Mouse (Mus musculus): ENCODE measurements around the gene Flt1. TPM values are rescaled to one million over a fixed set of nuclear protein-coding genes. Genes with fewer than 3 reads are reported as not detected.
"Not testable (repeated sequence)": the region's sequence is repeated elsewhere in the genome, so short reads cannot be mapped to it uniquely, and the experiment has no call there.

Gene Flt1
- polyA plus RNA-seq, 1 experiment from 2014 or later, result 11.2 TPM

- H3K9ac ChIP-seq (ENCODE audit: low read length), result no peak overlapping the region
- H3K9me3 ChIP-seq (ENCODE audit: control insufficient read depth, low read length), result no peaks in the 10 kb centered on the region
- WGBS, result 91% methylated on average over 7 of the region's 7 CpGs
- no peak overlapping the region for H3K4me3 ChIP-seq (ENCODE audit: low read depth, low read length)
- no peak overlapping the region for H3K27ac ChIP-seq (ENCODE audit: low read depth, low read length)
- peaks cover 4% of the 10 kb centered on the region; the same call in 1 of the 2 replicates for H3K4me1 ChIP-seq (ENCODE audit: control insufficient read depth, insufficient read depth, low read length)
- no peaks in the 10 kb centered on the region for H3K36me3 ChIP-seq (ENCODE audit: control insufficient read depth, insufficient read depth, low read length)
- no peak overlapping the region for H3K4me2 ChIP-seq
- ATAC-seq (ENCODE audit: low FRiP score) (no peak), DNase-seq (ENCODE audit: low spot score, missing footprints) (no peak)
- no peaks in the 10 kb centered on the region for H3K27me3 ChIP-seq (ENCODE audit: control insufficient read depth, insufficient read depth, low read length)
These were observed 160.4 kb downstream of the Flt1 start for GRCm38 (mm10) chr5:147565444-147565843.

GRCm38 (mm10) chr5:147564140-147564590 lies 161.6 kb downstream of the Flt1 start:
- peaks cover 4% of the 10 kb centered on the region; the same call in 1 of the 2 replicates for H3K4me1 ChIP-seq (ENCODE audit: control insufficient read depth, insufficient read depth, low read length)
- H3K27ac ChIP-seq (ENCODE audit: low read depth, low read length), result no peak overlapping the region
- no peak overlapping the region for H3K9ac ChIP-seq (ENCODE audit: low read length)
- DNase-seq (ENCODE audit: low spot score, missing footprints) (peak; percentile 75), ATAC-seq (ENCODE audit: low FRiP score) (peak; percentile 48; the same call in 1 of the 2 replicates)
- no peaks in the 10 kb centered on the region for H3K27me3 ChIP-seq (ENCODE audit: control insufficient read depth, insufficient read depth, low read length)
- WGBS, result 23% methylated on average over 16 of the region's 16 CpGs
- H3K4me3 ChIP-seq (ENCODE audit: low read depth, low read length), result no peak overlapping the region
- no peak overlapping the region for H3K4me2 ChIP-seq
- H3K9me3 ChIP-seq (ENCODE audit: control insufficient read depth, low read length), result no peaks in the 10 kb centered on the region
- H3K36me3 ChIP-seq (ENCODE audit: control insufficient read depth, insufficient read depth, low read length), result no peaks in the 10 kb centered on the region

GRCm38 (mm10) chr5:147563511-147564139 lies 162.2 kb downstream of the Flt1 start:
- no peaks in the 10 kb centered on the region for H3K36me3 ChIP-seq (ENCODE audit: control insufficient read depth, insufficient read depth, low read length)
- no peak overlapping the region for H3K4me3 ChIP-seq (ENCODE audit: low read depth, low read length)
- no peak overlapping the region for H3K9ac ChIP-seq (ENCODE audit: low read length)
- H3K9me3 ChIP-seq (ENCODE audit: control insufficient read depth, low read length), result no peaks in the 10 kb centered on the region
- H3K4me2 ChIP-seq, result no peak overlapping the region
- WGBS, result 44% methylated on average over 18 of the region's 18 CpGs
- H3K4me1 ChIP-seq (ENCODE audit: control insufficient read depth, insufficient read depth, low read length), result peaks cover 4% of the 10 kb centered on the region; the same call in 1 of the 2 replicates
- DNase-seq (ENCODE audit: low spot score, missing footprints) (peak; percentile 75), ATAC-seq (ENCODE audit: low FRiP score) (peak; percentile 55; the same call in 1 of the 2 replicates)
- H3K27ac ChIP-seq (ENCODE audit: low read depth, low read length), result no peak overlapping the region
- H3K27me3 ChIP-seq (ENCODE audit: control insufficient read depth, insufficient read depth, low read length), result no peaks in the 10 kb centered on the region

GRCm38 (mm10) chr5:147557641-147558040 lies 168.2 kb downstream of the Flt1 start:
- H3K27ac ChIP-seq (ENCODE audit: low read depth, low read length); H3K4me3 ChIP-seq (ENCODE audit: low read depth, low read length); H3K4me1 ChIP-seq (ENCODE audit: control insufficient read depth, insufficient read depth, low read length); H3K9ac ChIP-seq (ENCODE audit: low read length); H3K36me3 ChIP-seq (ENCODE audit: control insufficient read depth, insufficient read depth, low read length); H3K4me2 ChIP-seq; ATAC-seq (ENCODE audit: low FRiP score); H3K9me3 ChIP-seq (ENCODE audit: control insufficient read depth, low read length); H3K27me3 ChIP-seq (ENCODE audit: control insufficient read depth, insufficient read depth, low read length): not testable (repeated sequence)
- 80% methylated on average over 5 of the region's 6 CpGs for WGBS
- DNase-seq (ENCODE audit: low spot score, missing footprints), result peak; percentile 62

- DNase-seq (ENCODE audit: low spot score, missing footprints) (peak; percentile 65), ATAC-seq (ENCODE audit: low FRiP score) (no peak)
- H3K9me3 ChIP-seq (ENCODE audit: control insufficient read depth, low read length), result no peaks in the 10 kb centered on the region
- WGBS, result 86% methylated on average over 13 of the region's 13 CpGs
- no peak overlapping the region for H3K4me2 ChIP-seq
- no peaks in the 10 kb centered on the region for H3K27me3 ChIP-seq (ENCODE audit: control insufficient read depth, insufficient read depth, low read length)
- H3K36me3 ChIP-seq (ENCODE audit: control insufficient read depth, insufficient read depth, low read length), result 0 out of 2 replicates have a peak, but pooled peaks cover 2% of the 10 kb centered on the region
- H3K27ac ChIP-seq (ENCODE audit: low read depth, low read length), result no peak overlapping the region
- no peak overlapping the region for H3K9ac ChIP-seq (ENCODE audit: low read length)
- no peaks in the 10 kb centered on the region for H3K4me1 ChIP-seq (ENCODE audit: control insufficient read depth, insufficient read depth, low read length)
- no peak overlapping the region for H3K4me3 ChIP-seq (ENCODE audit: low read depth, low read length)
These were observed 173.8 kb downstream of the Flt1 start for GRCm38 (mm10) chr5:147551879-147552627.

GRCm38 (mm10) chr5:147549016-147549755 lies 176.6 kb downstream of the Flt1 start:
- Histone ChIP-seq H3K36me3 (ENCODE audit: control insufficient read depth, insufficient read depth, low read length) (0 out of 2 replicates have a peak, but pooled peaks cover 2% of the 10 kb centered on the region), H3K9me3 (ENCODE audit: control insufficient read depth, low read length) (no peaks in the 10 kb centered on the region)
- WGBS, result 93% methylated on average over 12 of the region's 12 CpGs

GRCm38 (mm10) chr5:147545731-147546241 lies 180.0 kb downstream of the Flt1 start:
- H3K27me3 ChIP-seq (ENCODE audit: control insufficient read depth, insufficient read depth, low read length), result no peaks in the 10 kb centered on the region
- H3K9me3 ChIP-seq (ENCODE audit: control insufficient read depth, low read length), result no peaks in the 10 kb centered on the region
- WGBS, result 79% methylated on average over 11 of the region's 11 CpGs
- no peak overlapping the region for H3K27ac ChIP-seq (ENCODE audit: low read depth, low read length)
- no peak overlapping the region for H3K9ac ChIP-seq (ENCODE audit: low read length)
- 0 out of 2 replicates have a peak, but pooled peaks cover 2% of the 10 kb centered on the region for H3K36me3 ChIP-seq (ENCODE audit: control insufficient read depth, insufficient read depth, low read length)
- no peak overlapping the region for H3K4me2 ChIP-seq
- ATAC-seq (ENCODE audit: low FRiP score) (no peak), DNase-seq (ENCODE audit: low spot score, missing footprints) (peak; percentile 75)
- no peaks in the 10 kb centered on the region for H3K4me1 ChIP-seq (ENCODE audit: control insufficient read depth, insufficient read depth, low read length)
- H3K4me3 ChIP-seq (ENCODE audit: low read depth, low read length), result no peak overlapping the region

More at GRCm38 (mm10) chr5:147549016-147549755, 176.6 kb downstream of the Flt1 start:
- H3K27me3 ChIP-seq (ENCODE audit: control insufficient read depth, insufficient read depth, low read length), result no peaks in the 10 kb centered on the region
- ATAC-seq (ENCODE audit: low FRiP score) (no peak), DNase-seq (ENCODE audit: low spot score, missing footprints) (peak; percentile 51)
- no peak overlapping the region for H3K4me3 ChIP-seq (ENCODE audit: low read depth, low read length)
- no peak overlapping the region for H3K4me2 ChIP-seq
- H3K27ac ChIP-seq (ENCODE audit: low read depth, low read length), result no peak overlapping the region
- H3K4me1 ChIP-seq (ENCODE audit: control insufficient read depth, insufficient read depth, low read length), result no peaks in the 10 kb centered on the region
- no peak overlapping the region for H3K9ac ChIP-seq (ENCODE audit: low read length)

GRCm38 (mm10) chr5:147542291-147542690 lies 183.5 kb downstream of the Flt1 start:
- DNase-seq (ENCODE audit: low spot score, missing footprints), result peak; percentile 65
- no peaks in the 10 kb centered on the region for H3K4me1 ChIP-seq (ENCODE audit: control insufficient read depth, insufficient read depth, low read length)
- WGBS, result 86% methylated on average over 6 of the region's 6 CpGs
- H3K27ac ChIP-seq (ENCODE audit: low read depth, low read length), result no peak overlapping the region
- no peak overlapping the region for H3K4me3 ChIP-seq (ENCODE audit: low read depth, low read length)
- H3K9me3 ChIP-seq (ENCODE audit: control insufficient read depth, low read length), result no peaks in the 10 kb centered on the region
- H3K36me3 ChIP-seq (ENCODE audit: control insufficient read depth, insufficient read depth, low read length), result no peaks in the 10 kb centered on the region; the same call in 1 of the 2 replicates
- no peak overlapping the region for H3K9ac ChIP-seq (ENCODE audit: low read length)
- no peaks in the 10 kb centered on the region for H3K27me3 ChIP-seq (ENCODE audit: control insufficient read depth, insufficient read depth, low read length)
- no peak overlapping the region for H3K4me2 ChIP-seq
- ATAC-seq (ENCODE audit: low FRiP score), result no peak
